In genomic region chr7:127944614-127945013, GRCm38 (mm10) we compare ENCODE assay signal across 8 mouse cellular contexts. TPM values are rescaled to one million over a fixed set of nuclear protein-coding genes. Genes with fewer than 3 reads are reported as not detected.
A peak's percentile ranks its signal among the peaks of the same experiment; 100 is the strongest.
DNase-seq lines count a peak whose midpoint lies in the region; ATAC-seq and TF ChIP-seq lines count a peak whose summit lies in the region.

No protein-coding gene starts in this region.

- no peak overlapping the region for H3K4me3 ChIP-seq in intestine, postnatal 0 days (ENCODE audit: low read depth, low read length)

- intact Hi-C loops in gastrocnemius, postnatal 14 days (cut with DNase I; ENCODE audit: low total_unique reads) = no loop called here

- no peak overlapping the region for H3K9ac ChIP-seq in intestine, postnatal 0 days (ENCODE audit: low read depth, low read length)

- DNase-seq in gastrocnemius, postnatal 14 days = peak; percentile 22
- no peak for DNase-seq in gastrocnemius, adult 8-10 months (ENCODE audit: low spot score in 2 of 2)
- DNase-seq in ovary, postnatal 36 days (ENCODE audit: low spot score) = peak; percentile 55
- no peak for DNase-seq in ovary, adult 18-20 months (ENCODE audit: low spot score)
- DNase-seq in testis, postnatal 10 days (ENCODE audit: low spot score) = peak; percentile 68
- no peak for DNase-seq in thymus, adult 18-20 months
- DNase-seq in kidney, adult 9 months = no peak

- WGBS in intestine, postnatal 0 days = 9% methylated on average over 23 of the region's 23 CpGs

- peaks cover 11% of the 10 kb centered on the region for H3K27me3 ChIP-seq in intestine, postnatal 0 days (replicated peaks; ENCODE audit: control insufficient read depth, insufficient read depth, low read length)

- no peak for TF ChIP-seq CTCF in intestine, postnatal 0 days (IDR thresholded peaks at IDR 0.05; ENCODE audit: low read depth)

- H3K4me2 ChIP-seq in intestine, postnatal 0 days (replicated peaks; ENCODE audit: low read depth) = peak overlapping the region; percentile 4; the same call in 1 of the 2 replicates

- H3K4me1 ChIP-seq in intestine, postnatal 0 days (replicated peaks; ENCODE audit: control insufficient read depth, insufficient read depth, low read length) = no peaks in the 10 kb centered on the region

- no peaks in the 10 kb centered on the region for H3K36me3 ChIP-seq in intestine, postnatal 0 days (ENCODE audit: control insufficient read depth, insufficient read depth)

- ATAC-seq in intestine, postnatal 0 days = peak; percentile 19; the same call in 1 of the 2 replicates

- no peak overlapping the region for H3K27ac ChIP-seq in intestine, postnatal 0 days (ENCODE audit: low read depth, low read length)

- no peaks in the 10 kb centered on the region for H3K9me3 ChIP-seq in intestine, postnatal 0 days (ENCODE audit: control insufficient read depth)

RNA-seq across cellular contexts. Expression of gene Prss36, which starts 1.9 kb away (rescaled TPM):
- total RNA-seq in gastrocnemius, postnatal 14 days (2021) = 1 to 10 TPM; 6.5 to 8.2 TPM
- total RNA-seq in gastrocnemius, adult 8-10 months (2022) = 1 to 10 TPM; 5.7 to 8.9 (median 7.9) TPM
- 6.3 and 6.6 TPM in 2 replicates for polyA plus RNA-seq in intestine, postnatal 0 days (2015; fragmentation: Nextera tagmentation; extraction: Ambion mirVana)

RNA-seq across cellular contexts. Expression of gene Prss8, which starts 14.7 kb away (rescaled TPM):
- total RNA-seq in gastrocnemius, postnatal 14 days (2021) = not detected
- not detected for total RNA-seq in gastrocnemius, adult 8-10 months (2022)
- polyA plus RNA-seq in intestine, postnatal 0 days (2015; fragmentation: Nextera tagmentation; extraction: Ambion mirVana) = 63.0 and 64.4 TPM in 2 replicates

RNA-seq across cellular contexts. Expression of gene Fus, which starts 22.6 kb away (rescaled TPM):
- total RNA-seq in gastrocnemius, postnatal 14 days (2021) = 100 to 1,000 TPM; 111 to 123 TPM
- total RNA-seq in gastrocnemius, adult 8-10 months (2022) = 10 to 100 TPM; 52.0 to 94.3 (median 70.5) TPM
- 120 and 132 TPM in 2 replicates for polyA plus RNA-seq in intestine, postnatal 0 days (2015; fragmentation: Nextera tagmentation; extraction: Ambion mirVana)

RNA-seq across cellular contexts. Expression of gene Kat8, which starts 32.3 kb away (rescaled TPM):
- total RNA-seq in gastrocnemius, postnatal 14 days (2021) = 10 to 100 TPM; 12.5 to 15.2 TPM
- 10 to 100 TPM; 20.8 to 30.8 (median 23.0) TPM for total RNA-seq in gastrocnemius, adult 8-10 months (2022)
- polyA plus RNA-seq in intestine, postnatal 0 days (2015; fragmentation: Nextera tagmentation; extraction: Ambion mirVana) = 17.4 and 18.0 TPM in 2 replicates

RNA-seq across cellular contexts. Expression of gene Bckdk, which starts 40.7 kb away (rescaled TPM):
- 100 to 1,000 TPM; 103 to 113 TPM for total RNA-seq in gastrocnemius, postnatal 14 days (2021)
- total RNA-seq in gastrocnemius, adult 8-10 months (2022) = 100 to 1,000 TPM; 163 to 190 (median 180) TPM
- polyA plus RNA-seq in intestine, postnatal 0 days (2015; fragmentation: Nextera tagmentation; extraction: Ambion mirVana) = 94.0 and 94.2 TPM in 2 replicates

Comparison
In these comparisons a context has a peak if more than half of its experiments do, and no peak if none do; other contexts are left out.
1. DNase-seq: peak in gastrocnemius, postnatal 14 days (single experiment), ovary, postnatal 36 days (single experiment) and testis, postnatal 10 days (single experiment); none in gastrocnemius, adult 8-10 months (0 of 2), ovary, adult 18-20 months (single experiment), thymus, adult 18-20 months (0 of 2) and kidney, adult 9 months (single experiment).